Mouse (Mus musculus) spleen, postnatal 36 days (tissue): ENCODE data around the gene Cbr2.

Experiments used
- DNase-seq, 2 experiments: peaks; one replicate each; pipeline ENCODE4 v3.0.0; 2022; ENCODE audit warnings: low spot score in 2 of 2, mixed read lengths in 1 of 2

The Cbr2 gene

GRCm38 (mm10) chr11:120712771-120713568 is 18.9 kb downstream of the Cbr2 start:
- peak; percentile 38 to 46 for DNase-seq

GRCm38 (mm10) chr11:120711980-120712604 is 19.8 kb downstream of the Cbr2 start:
- DNase-seq, result no peak

GRCm38 (mm10) chr11:120710672-120711071 is 21.2 kb downstream of the Cbr2 start:
- no peak for DNase-seq

- no peak for DNase-seq
These were observed 22.4 kb downstream of the Cbr2 start for GRCm38 (mm10) chr11:120709551-120709950.

GRCm38 (mm10) chr11:120707969-120708368 is 23.9 kb downstream of the Cbr2 start:
- DNase-seq, result no peak

- DNase-seq, result no peak
These were observed 24.7 kb downstream of the Cbr2 start for GRCm38 (mm10) chr11:120707225-120707624.

GRCm38 (mm10) chr11:120706120-120706519 is 25.8 kb downstream of the Cbr2 start:
- DNase-seq, result no peak

- no peak for DNase-seq
These were observed 27.2 kb downstream of the Cbr2 start for GRCm38 (mm10) chr11:120704486-120705325.

- DNase-seq, result no peak
These were observed 28.0 kb downstream of the Cbr2 start for GRCm38 (mm10) chr11:120703696-120704454.

- no peak for DNase-seq
These were observed 34.2 kb downstream of the Cbr2 start for GRCm38 (mm10) chr11:120697741-120698140.

- DNase-seq, result no peak
These were observed 35.3 kb downstream of the Cbr2 start for GRCm38 (mm10) chr11:120696568-120696967.

- DNase-seq, result no peak
These were observed 36.3 kb downstream of the Cbr2 start for GRCm38 (mm10) chr11:120695641-120696040.

GRCm38 (mm10) chr11:120695184-120695583 is 36.7 kb downstream of the Cbr2 start:
- no peak for DNase-seq

GRCm38 (mm10) chr11:120693461-120693860 is 38.5 kb downstream of the Cbr2 start:
- DNase-seq, result no peak

- DNase-seq, result no peak
These were observed 39.4 kb downstream of the Cbr2 start for GRCm38 (mm10) chr11:120692471-120693011.

- DNase-seq, result no peak
These were observed 42.5 kb downstream of the Cbr2 start for GRCm38 (mm10) chr11:120689365-120689764.

GRCm38 (mm10) chr11:120686650-120687272 is 45.2 kb downstream of the Cbr2 start:
- no peak for DNase-seq

- DNase-seq, result no peak
These were observed 47.3 kb downstream of the Cbr2 start for GRCm38 (mm10) chr11:120684660-120685059.

GRCm38 (mm10) chr11:120684086-120684485 is 47.8 kb downstream of the Cbr2 start:
- no peak for DNase-seq

- DNase-seq, result no peak
These were observed 48.4 kb downstream of the Cbr2 start for GRCm38 (mm10) chr11:120683536-120683935.

- no peak for DNase-seq
These were observed 49.2 kb downstream of the Cbr2 start for GRCm38 (mm10) chr11:120682683-120683082.
